Mouse (Mus musculus): ENCODE measurements around the gene Dnajc12. TPM values are rescaled to one million over a fixed set of nuclear protein-coding genes. Genes with fewer than 3 reads are reported as not detected.
A peak's percentile ranks its signal among the peaks of the same experiment; 100 is the strongest.
"Not testable (repeated sequence)": the region's sequence is repeated elsewhere in the genome, so short reads cannot be mapped to it uniquely, and the experiment has no call there.

Dnajc12 gene
- polyA plus RNA-seq, 1 experiment from 2014 or later = 12.8 TPM

DNA sequence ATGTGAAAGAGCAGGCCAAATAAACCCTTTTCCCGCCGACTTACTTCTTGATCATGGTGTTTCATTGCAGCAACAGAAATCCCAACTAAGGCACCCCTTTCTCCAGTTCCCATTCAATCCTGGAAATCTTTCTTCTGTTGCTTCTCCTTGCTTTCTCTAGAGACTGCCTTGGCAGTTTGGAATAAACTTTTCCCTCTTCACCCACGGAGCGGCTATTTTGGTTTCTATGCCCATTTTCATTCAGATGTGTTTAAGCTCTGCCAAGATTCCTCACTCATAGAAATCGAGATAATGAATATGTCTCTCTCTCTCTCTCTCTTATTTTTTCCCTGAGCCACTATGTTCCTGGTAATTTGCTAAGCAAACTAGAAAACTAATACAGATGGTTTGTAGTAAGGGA, 30.1 kb upstream of the Dnajc12 start:
- Histone ChIP-seq H3K9me3 (replicated peaks) (no peaks in the 10 kb centered on the region), H3K9ac (no peak overlapping the region), H3K36me3 (no peaks in the 10 kb centered on the region), H3K27me3 (no peaks in the 10 kb centered on the region), H3K4me3 (replicated peaks) (no peak overlapping the region), H3K4me1 (no peaks in the 10 kb centered on the region), H3K4me2 (replicated peaks) (no peak overlapping the region), H3K27ac (replicated peaks) (no peak overlapping the region)
- no peak for ATAC-seq (ENCODE audit: insufficient number of reproducible peaks, low FRiP score, low TSS enrichment, low read depth)
- 81% methylated on average over 5 of the region's 5 CpGs for WGBS

DNA sequence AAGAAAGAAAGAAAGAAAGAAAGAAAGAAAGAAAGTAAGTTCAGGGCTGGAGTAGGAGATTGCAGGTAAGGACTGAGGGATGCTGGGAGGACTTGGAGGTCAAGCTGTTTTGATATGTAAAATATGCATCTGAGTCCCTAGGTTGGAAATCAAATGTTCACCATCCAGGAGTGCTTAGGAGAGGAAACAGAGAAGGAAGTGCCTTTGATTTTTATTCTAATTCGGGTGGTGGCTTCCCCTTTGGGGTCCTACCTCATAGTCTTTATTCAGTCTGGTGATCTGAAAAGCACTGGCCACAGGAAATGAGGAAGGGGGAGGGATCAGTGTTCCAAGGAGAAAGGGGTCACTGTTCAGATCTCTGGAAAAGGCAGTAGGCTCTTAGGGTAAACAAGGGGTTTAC, 21.7 kb upstream of the Dnajc12 start:
- no peak for ATAC-seq (ENCODE audit: insufficient number of reproducible peaks, low FRiP score, low TSS enrichment, low read depth)
- 43% methylated on average over 1 of the region's 1 CpGs for WGBS
- no peak overlapping the region for H3K9ac ChIP-seq
- no peaks in the 10 kb centered on the region for H3K4me1 ChIP-seq
- no peaks in the 10 kb centered on the region for H3K9me3 ChIP-seq (replicated peaks)
- no peak overlapping the region for H3K4me3 ChIP-seq (replicated peaks)
- H3K27me3 ChIP-seq = no peaks in the 10 kb centered on the region
- H3K36me3 ChIP-seq = no peaks in the 10 kb centered on the region
- H3K27ac ChIP-seq (replicated peaks) = no peak overlapping the region
- no peak overlapping the region for H3K4me2 ChIP-seq (replicated peaks)

DNA sequence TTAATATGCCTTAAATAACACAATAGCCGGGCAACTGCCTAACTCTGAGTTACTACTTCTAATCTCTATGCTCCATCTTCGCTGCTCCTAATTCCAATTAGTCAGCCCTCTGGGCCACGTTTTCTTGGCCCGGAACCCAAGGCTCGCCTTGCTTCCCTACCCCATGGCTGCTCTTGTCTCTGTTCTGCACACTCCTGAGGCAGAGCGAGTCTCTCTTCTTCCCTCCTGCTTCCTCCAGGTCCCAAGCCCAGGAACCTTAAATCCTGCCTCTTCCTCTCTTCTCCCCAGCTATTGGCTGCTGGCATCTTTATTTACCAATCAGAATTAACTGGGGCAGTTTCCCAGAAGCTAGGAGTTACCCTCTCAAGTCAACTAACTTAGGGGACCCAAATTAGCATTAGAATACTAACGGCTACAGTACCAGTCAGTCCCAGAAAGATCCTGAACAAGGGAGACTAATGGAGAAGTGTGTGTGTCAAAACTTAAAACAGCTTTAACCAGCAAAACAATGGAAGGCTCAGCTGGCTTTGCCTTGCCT, 16.3 kb upstream of the Dnajc12 start:
- ATAC-seq (ENCODE audit: insufficient number of reproducible peaks, low FRiP score, low TSS enrichment, low read depth) = no peak
- Histone ChIP-seq H3K36me3 (no peaks in the 10 kb centered on the region), H3K4me2 (replicated peaks) (peak overlapping the region; percentile 30), H3K27ac (replicated peaks) (no peak overlapping the region), H3K27me3 (no peaks in the 10 kb centered on the region; the same call in 1 of the 2 replicates), H3K9me3 (replicated peaks) (no peaks in the 10 kb centered on the region), H3K4me3 (replicated peaks) (no peak overlapping the region), H3K4me1 (no peaks in the 10 kb centered on the region), H3K9ac (no peak overlapping the region)
- WGBS = 47% methylated on average over 7 of the region's 7 CpGs

DNA sequence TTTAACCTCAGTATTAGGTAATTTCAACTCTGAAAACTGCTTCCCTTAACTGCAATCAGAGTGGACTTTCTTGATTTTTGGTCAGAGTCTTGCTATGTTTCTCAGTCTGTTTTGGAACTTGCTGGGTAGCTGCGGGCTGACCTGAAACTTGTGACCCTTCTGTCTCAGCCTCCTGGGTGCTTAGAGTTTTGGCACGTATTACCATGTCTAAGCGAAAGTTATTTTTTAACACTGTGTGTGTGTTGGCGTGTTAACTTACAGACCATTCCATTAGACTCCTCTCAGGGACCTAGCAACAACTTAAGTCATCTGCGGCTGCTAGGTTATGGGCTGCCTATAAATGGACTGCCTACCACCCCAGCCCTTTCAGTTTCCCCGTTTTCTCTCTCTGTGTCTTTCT, 14.9 kb upstream of the Dnajc12 start:
- H3K4me3 ChIP-seq (replicated peaks) = no peak overlapping the region
- no peak for ATAC-seq (ENCODE audit: insufficient number of reproducible peaks, low FRiP score, low TSS enrichment, low read depth)
- H3K9me3 ChIP-seq (replicated peaks) = no peaks in the 10 kb centered on the region
- no peak overlapping the region for H3K27ac ChIP-seq (replicated peaks)
- WGBS = 70% methylated on average over 6 of the region's 6 CpGs
- H3K36me3 ChIP-seq = no peaks in the 10 kb centered on the region
- no peak overlapping the region for H3K4me2 ChIP-seq (replicated peaks)
- no peaks in the 10 kb centered on the region for H3K4me1 ChIP-seq
- no peaks in the 10 kb centered on the region; the same call in 1 of the 2 replicates for H3K27me3 ChIP-seq
- no peak overlapping the region for H3K9ac ChIP-seq

DNA sequence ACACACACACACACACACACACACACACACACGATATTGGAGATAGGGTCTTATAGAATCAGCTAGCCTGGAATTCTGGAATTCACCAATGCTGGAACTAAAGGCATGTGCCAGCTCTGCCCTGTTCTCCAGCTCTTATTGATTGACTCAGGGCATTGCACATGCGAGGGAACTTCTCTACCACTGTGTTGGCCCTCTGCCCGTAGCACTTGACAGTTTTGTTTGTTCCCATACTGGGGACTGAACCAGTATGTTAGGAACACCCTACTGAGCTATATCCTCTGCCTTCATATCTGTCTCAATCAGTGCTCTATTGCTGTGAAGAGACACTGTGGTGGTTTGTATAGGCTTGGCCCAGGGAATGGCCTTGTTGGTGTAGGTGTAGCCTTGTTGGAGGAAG, 14.2 kb upstream of the Dnajc12 start:
- Histone ChIP-seq H3K27ac (replicated peaks) (no peak overlapping the region), H3K9me3 (replicated peaks) (no peaks in the 10 kb centered on the region), H3K9ac (no peak overlapping the region), H3K4me3 (replicated peaks) (no peak overlapping the region), H3K27me3 (no peaks in the 10 kb centered on the region; the same call in 1 of the 2 replicates), H3K4me2 (replicated peaks) (no peak overlapping the region), H3K36me3 (no peaks in the 10 kb centered on the region), H3K4me1 (no peaks in the 10 kb centered on the region)
- no peak for ATAC-seq (ENCODE audit: insufficient number of reproducible peaks, low FRiP score, low TSS enrichment, low read depth)
- 81% methylated on average over 3 of the region's 3 CpGs for WGBS

DNA sequence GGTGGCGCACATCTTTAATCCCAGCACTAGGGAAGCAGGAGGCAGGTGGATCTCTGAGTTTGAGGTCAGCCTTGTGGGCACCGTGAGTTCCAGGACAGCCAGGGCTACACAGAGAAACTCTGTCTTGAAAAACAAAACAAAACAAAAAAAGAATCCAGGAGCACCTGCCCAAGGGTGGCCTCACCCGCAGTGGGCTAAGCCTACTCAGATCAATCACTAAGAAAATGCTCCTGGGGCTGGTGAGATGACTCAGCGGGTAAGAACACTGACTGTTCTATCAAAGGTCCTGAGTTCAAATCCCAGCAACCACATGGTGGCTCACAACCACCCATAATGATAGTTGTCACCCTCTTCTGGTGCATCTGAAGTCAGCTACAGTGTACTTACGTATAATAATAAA, 5.9 kb upstream of the Dnajc12 start:
- Histone ChIP-seq H3K4me2 (replicated peaks) (no peak overlapping the region), H3K27ac (replicated peaks) (no peak overlapping the region), H3K4me1 (peaks cover 1% of the 10 kb centered on the region), H3K9ac (no peak overlapping the region), H3K4me3 (replicated peaks) (no peak overlapping the region), H3K36me3 (no peaks in the 10 kb centered on the region), H3K27me3 (no peaks in the 10 kb centered on the region), H3K9me3 (replicated peaks) (no peaks in the 10 kb centered on the region)
- ATAC-seq (ENCODE audit: insufficient number of reproducible peaks, low FRiP score, low TSS enrichment, low read depth) = no peak
- WGBS = 89% methylated on average over 5 of the region's 5 CpGs

DNA sequence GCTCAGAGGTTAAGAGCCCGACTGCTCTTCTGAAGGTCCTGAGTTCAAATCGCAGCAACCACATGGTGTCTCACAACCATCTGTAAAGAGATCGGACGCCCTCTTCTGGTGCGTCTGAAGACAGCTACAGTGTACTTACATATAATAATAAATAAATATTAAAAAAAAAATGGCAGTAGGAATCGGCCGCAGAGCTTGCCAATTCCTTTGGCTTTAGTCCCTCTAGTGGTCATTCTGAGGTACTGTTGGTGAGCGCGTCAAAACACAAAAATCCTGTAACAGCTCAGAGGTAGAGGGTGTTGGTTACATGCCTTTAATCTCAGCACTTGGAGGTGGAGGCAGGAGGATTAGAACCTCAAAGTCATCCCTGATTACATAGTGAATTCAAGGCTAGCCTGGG, 4.8 kb upstream of the Dnajc12 start:
- WGBS = 17% methylated on average over 9 of the region's 9 CpGs
- Histone ChIP-seq H3K36me3 (no peaks in the 10 kb centered on the region), H3K27me3 (no peaks in the 10 kb centered on the region), H3K4me1 (peaks cover 8% of the 10 kb centered on the region), H3K4me2 (replicated peaks) (no peak overlapping the region), H3K27ac (replicated peaks) (no peak overlapping the region), H3K9ac (no peak overlapping the region), H3K4me3 (replicated peaks) (no peak overlapping the region), H3K9me3 (replicated peaks) (no peaks in the 10 kb centered on the region)
- ATAC-seq (ENCODE audit: insufficient number of reproducible peaks, low FRiP score, low TSS enrichment, low read depth) = no peak

DNA sequence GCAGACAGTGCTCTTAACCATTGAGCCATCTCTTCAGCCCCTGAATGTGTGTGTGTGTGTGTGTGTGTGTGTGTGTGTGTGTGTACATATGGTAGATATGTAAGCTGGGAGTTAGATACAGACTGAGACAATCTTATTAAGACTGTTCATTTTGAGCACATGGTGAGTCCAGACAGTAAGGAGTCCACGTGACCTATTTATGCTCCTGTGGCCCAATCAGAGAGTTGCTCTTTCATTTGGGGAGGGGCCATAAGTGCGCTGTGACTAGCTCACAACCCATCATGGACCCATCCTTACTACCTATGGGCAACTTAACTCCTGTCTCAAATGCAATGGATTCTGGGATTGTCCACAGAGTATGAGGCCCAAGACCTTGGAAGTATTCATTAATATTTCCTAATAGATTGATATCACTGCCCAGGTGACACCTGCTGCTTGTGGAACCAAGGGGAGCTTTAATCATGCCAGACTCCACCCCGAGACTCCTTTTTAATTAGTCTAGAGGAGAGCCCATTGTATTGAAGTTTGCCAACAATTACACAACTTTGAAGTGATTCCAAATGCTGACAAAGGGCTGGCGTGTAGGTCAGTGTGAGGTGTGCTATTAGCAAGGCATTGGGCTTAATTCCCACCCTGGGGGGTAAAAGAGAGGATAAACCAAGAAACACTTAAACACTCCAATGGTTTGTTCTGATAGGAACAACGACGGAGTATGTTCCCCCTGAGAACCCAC, 3.1 kb upstream of the Dnajc12 start:
- no peak overlapping the region for H3K9ac ChIP-seq
- H3K9me3 ChIP-seq (replicated peaks) = no peaks in the 10 kb centered on the region
- no peaks in the 10 kb centered on the region for H3K27me3 ChIP-seq
- H3K4me1 ChIP-seq = peaks cover 8% of the 10 kb centered on the region
- no peak overlapping the region for H3K4me2 ChIP-seq (replicated peaks)
- H3K4me3 ChIP-seq (replicated peaks) = no peak overlapping the region
- WGBS = 63% methylated on average over 6 of the region's 6 CpGs
- ATAC-seq (ENCODE audit: insufficient number of reproducible peaks, low FRiP score, low TSS enrichment, low read depth) = no peak
- H3K36me3 ChIP-seq = no peaks in the 10 kb centered on the region
- no peak overlapping the region for H3K27ac ChIP-seq (replicated peaks)

DNA sequence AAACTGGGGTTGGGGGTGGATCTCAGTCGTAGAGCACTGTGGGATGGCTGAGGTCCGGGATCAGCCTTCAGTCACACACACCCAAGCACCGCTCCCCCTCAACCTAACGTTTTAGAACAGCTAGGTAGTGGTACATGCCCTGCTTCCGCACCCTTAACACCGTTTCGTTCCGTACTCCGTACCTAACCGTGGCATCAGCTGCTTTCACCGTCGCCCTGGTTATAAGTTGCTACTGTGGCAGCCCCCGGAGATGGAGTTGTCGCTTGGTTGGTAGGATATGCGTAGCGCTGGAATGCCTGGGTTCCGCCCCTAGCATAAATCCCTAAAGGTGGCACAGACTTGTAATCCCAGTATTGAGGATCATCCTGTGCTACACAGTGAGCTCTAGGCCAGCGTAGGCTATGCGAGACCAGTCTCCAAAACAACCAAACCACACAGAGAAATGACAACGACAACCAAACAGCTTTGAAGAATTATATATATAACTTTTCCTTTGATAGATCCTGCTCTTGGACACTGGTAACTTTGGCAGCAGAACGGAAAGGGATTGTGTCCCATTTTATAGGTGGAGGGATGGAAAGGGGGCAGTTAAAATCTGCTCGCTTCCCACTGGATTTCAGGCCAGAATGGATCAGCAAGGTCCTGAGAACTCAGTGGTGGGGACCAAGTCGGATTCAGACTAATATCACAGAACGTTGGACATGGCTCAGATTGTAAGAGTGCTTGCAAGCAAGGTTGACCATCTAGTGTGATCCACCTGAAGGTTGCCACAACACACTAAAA, 554 bp upstream of the Dnajc12 start, which contains the start of gene Sirt1:
Sirt1 (minus strand) TSS at position 207 of the 783 bp plus-strand sequence.
- Histone ChIP-seq H3K9ac (peak within 1 kb of the TSS; percentile 52), H3K27ac (replicated peaks) (peak within 1 kb of the TSS; percentile 76), H3K4me2 (replicated peaks) (peak within 1 kb of the TSS; percentile 90), H3K9me3 (replicated peaks) (no peaks in the 10 kb centered on the region), H3K36me3 (no peaks in the 10 kb centered on the region), H3K4me3 (replicated peaks) (peak within 1 kb of the TSS; percentile 62), H3K4me1 (peaks cover 8% of the 10 kb centered on the region), H3K27me3 (no peaks in the 10 kb centered on the region)
- 5% methylated on average over 24 of the region's 24 CpGs for WGBS
- no peak for ATAC-seq (ENCODE audit: insufficient number of reproducible peaks, low FRiP score, low TSS enrichment, low read depth)

DNA sequence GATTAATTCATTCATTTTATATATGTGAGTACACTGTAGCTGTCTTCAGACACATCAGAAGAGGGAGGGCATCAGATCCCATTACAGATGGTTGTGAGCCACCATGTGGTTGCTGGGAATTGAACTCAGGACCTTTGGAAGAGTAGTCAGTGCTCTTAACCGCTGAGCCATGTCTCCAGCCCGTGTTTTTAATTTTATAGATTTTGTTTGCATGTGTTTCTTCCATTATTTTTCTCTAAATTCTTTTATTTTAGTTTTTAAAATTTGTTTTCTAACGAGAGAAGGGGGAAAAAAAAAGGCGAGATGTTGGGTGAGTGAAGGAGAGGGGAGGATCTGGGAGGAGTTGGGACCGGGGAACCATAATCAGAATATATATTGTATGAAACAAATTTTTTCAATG, 3.7 kb downstream of the Dnajc12 start:
- not testable (repeated sequence) for H3K27me3 ChIP-seq; H3K27ac ChIP-seq (replicated peaks); H3K9ac ChIP-seq; ATAC-seq (ENCODE audit: insufficient number of reproducible peaks, low FRiP score, low TSS enrichment, low read depth); H3K4me1 ChIP-seq; H3K36me3 ChIP-seq; H3K9me3 ChIP-seq (replicated peaks)
- Histone ChIP-seq H3K4me2 (replicated peaks) (peak overlapping the region; percentile 63), H3K4me3 (replicated peaks) (peak overlapping the region; percentile 60)
- WGBS = 19% methylated on average over 5 of the region's 5 CpGs

DNA sequence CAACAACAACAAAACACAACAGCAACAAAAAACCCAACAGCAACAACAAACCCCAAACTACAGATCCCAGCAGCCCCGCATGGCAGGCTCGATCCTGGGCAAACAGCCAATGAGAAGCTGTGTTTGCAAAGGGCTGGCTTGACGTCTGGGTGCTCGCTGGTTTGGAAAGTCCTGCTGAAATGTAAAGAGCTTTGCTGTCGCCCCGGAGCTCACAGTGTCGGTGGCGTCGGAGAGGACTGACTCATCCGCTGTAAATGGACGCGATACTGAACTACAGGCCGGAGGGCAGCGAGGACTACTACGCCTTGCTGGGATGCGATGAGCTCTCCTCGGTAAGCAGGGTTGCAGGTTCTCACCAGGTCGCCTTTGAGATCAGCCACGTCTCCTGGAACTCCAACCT, 4.2 kb downstream of the Dnajc12 start:
- Histone ChIP-seq H3K27me3 (no peaks in the 10 kb centered on the region), H3K9me3 (replicated peaks) (no peaks in the 10 kb centered on the region), H3K4me3 (replicated peaks) (peak overlapping the region; percentile 60), H3K4me2 (replicated peaks) (peak overlapping the region; percentile 63), H3K36me3 (no peaks in the 10 kb centered on the region), H3K9ac (peak overlapping the region; percentile 35), H3K27ac (replicated peaks) (peak overlapping the region; percentile 82), H3K4me1 (peaks cover 6% of the 10 kb centered on the region)
- peak; percentile 49; the same call in 1 of the 2 replicates for ATAC-seq (ENCODE audit: insufficient number of reproducible peaks, low FRiP score, low TSS enrichment, low read depth)
- WGBS = 0% methylated on average over 19 of the region's 19 CpGs
